Comparison of ENCODE assay signal across 10 mouse cellular contexts in genomic region chr13:104560500-104561114, GRCm38 (mm10).
DNase-seq lines count a peak whose midpoint lies in the region; ATAC-seq lines count a peak whose summit lies in the region.
"Had no signal": no experiment of that assay in that cellular context is flagged by ENCODE, and none has a peak within 500 bp of the region (broad histone marks: within the 10 kb centered on the region; RNA-seq: fewer than 3 reads in every experiment).

No protein-coding gene starts in this region.

- H3K9ac ChIP-seq in forebrain, embryonic 14.5 days (ENCODE audit: low read length), result no peak overlapping the region
- no peak overlapping the region for H3K9ac ChIP-seq in forebrain, embryonic 11.5 days (ENCODE audit: low read length)
- H3K9ac ChIP-seq in kidney, embryonic 16.5 days (replicated peaks; ENCODE audit: low read length), result no peak overlapping the region
- no peak overlapping the region for H3K9ac ChIP-seq in forebrain, embryonic 16.5 days (replicated peaks; ENCODE audit: low read depth, low read length)

- H3K4me1 ChIP-seq in forebrain, embryonic 14.5 days (ENCODE audit: control insufficient read depth, insufficient read depth, low read length), result no peaks in the 10 kb centered on the region
- H3K4me1 ChIP-seq in forebrain, embryonic 11.5 days (replicated peaks; ENCODE audit: control insufficient read depth, insufficient read depth, low read length), result no peaks in the 10 kb centered on the region
- H3K4me1 ChIP-seq in kidney, embryonic 16.5 days (ENCODE audit: insufficient read depth, low read length), result peaks cover 14% of the 10 kb centered on the region
- H3K4me1 ChIP-seq in forebrain, embryonic 16.5 days (replicated peaks; ENCODE audit: control insufficient read depth, insufficient read depth, low read length), result peaks cover 8% of the 10 kb centered on the region; the same call in 1 of the 2 replicates

- no peaks in the 10 kb centered on the region for H3K27me3 ChIP-seq in forebrain, embryonic 14.5 days (replicated peaks; ENCODE audit: control insufficient read depth, insufficient read depth, low read length)
- H3K27me3 ChIP-seq in forebrain, embryonic 11.5 days (ENCODE audit: control insufficient read depth, insufficient read depth, low read length), result no peaks in the 10 kb centered on the region
- no peaks in the 10 kb centered on the region for H3K27me3 ChIP-seq in kidney, embryonic 16.5 days (ENCODE audit: insufficient read depth, low read length)
- no peaks in the 10 kb centered on the region for H3K27me3 ChIP-seq in forebrain, embryonic 16.5 days (replicated peaks; ENCODE audit: control insufficient read depth, insufficient read depth, low read length)

- H3K9me3 ChIP-seq in forebrain, embryonic 14.5 days (replicated peaks; ENCODE audit: control insufficient read depth, low read length), result no peaks in the 10 kb centered on the region
- no peaks in the 10 kb centered on the region for H3K9me3 ChIP-seq in forebrain, embryonic 11.5 days (ENCODE audit: control insufficient read depth, low read length)
- no peaks in the 10 kb centered on the region for H3K9me3 ChIP-seq in kidney, embryonic 16.5 days (ENCODE audit: low read length)
- H3K9me3 ChIP-seq in forebrain, embryonic 16.5 days (ENCODE audit: control insufficient read depth, low read length), result no peaks in the 10 kb centered on the region

- no peak overlapping the region for H3K4me2 ChIP-seq in forebrain, embryonic 14.5 days (ENCODE audit: low read length)
- H3K4me2 ChIP-seq in forebrain, embryonic 11.5 days (ENCODE audit: low read depth, low read length, severe bottlenecking), result no peak overlapping the region
- peak overlapping the region; percentile 21; the same call in 1 of the 2 replicates for H3K4me2 ChIP-seq in kidney, embryonic 16.5 days (replicated peaks; ENCODE audit: low read depth, low read length)
- peak overlapping the region; percentile 21; the same call in 1 of the 2 replicates for H3K4me2 ChIP-seq in forebrain, embryonic 16.5 days (ENCODE audit: low read length)
- H3K4me2 ChIP-seq: liver, embryonic 11.5 days had no signal

- 58% methylated on average over 15 of the region's 15 CpGs for WGBS in forebrain, embryonic 14.5 days
- 79% methylated on average over 15 of the region's 15 CpGs for WGBS in forebrain, embryonic 11.5 days
- 47% methylated on average over 15 of the region's 15 CpGs for WGBS in kidney, embryonic 16.5 days
- WGBS in forebrain, embryonic 16.5 days, result 47% methylated on average over 15 of the region's 15 CpGs

- no peak overlapping the region for H3K27ac ChIP-seq in forebrain, embryonic 14.5 days (ENCODE audit: low read depth, low read length)
- no peak overlapping the region for H3K27ac ChIP-seq in forebrain, embryonic 11.5 days (ENCODE audit: low read depth, low read length)
- peak overlapping the region; percentile 56; the same call in 1 of the 2 replicates for H3K27ac ChIP-seq in kidney, embryonic 16.5 days (ENCODE audit: low read length)
- peak overlapping the region; percentile 31; the same call in 1 of the 2 replicates for H3K27ac ChIP-seq in forebrain, embryonic 16.5 days (ENCODE audit: low read length)

- H3K36me3 ChIP-seq in forebrain, embryonic 14.5 days (ENCODE audit: control insufficient read depth, insufficient read depth, low read length), result no peaks in the 10 kb centered on the region
- no peaks in the 10 kb centered on the region for H3K36me3 ChIP-seq in forebrain, embryonic 11.5 days (ENCODE audit: control insufficient read depth, insufficient read depth, low read length)
- no peaks in the 10 kb centered on the region for H3K36me3 ChIP-seq in kidney, embryonic 16.5 days (ENCODE audit: insufficient read depth, low read length)
- H3K36me3 ChIP-seq in forebrain, embryonic 16.5 days (ENCODE audit: control insufficient read depth, insufficient read depth), result no peaks in the 10 kb centered on the region

- H3K4me3 ChIP-seq in forebrain, embryonic 14.5 days (ENCODE audit: low read depth, low read length), result no peak overlapping the region
- no peak overlapping the region for H3K4me3 ChIP-seq in forebrain, embryonic 11.5 days (ENCODE audit: low read depth, low read length)
- no peak overlapping the region for H3K4me3 ChIP-seq in kidney, embryonic 16.5 days (ENCODE audit: low read length)
- no peak overlapping the region for H3K4me3 ChIP-seq in forebrain, embryonic 16.5 days (replicated peaks; ENCODE audit: low read length)

- ATAC-seq in forebrain, embryonic 14.5 days, result peak; percentile 46; the same call in 1 of the 2 replicates
- no peak for ATAC-seq in forebrain, embryonic 11.5 days (replicated peaks; ENCODE audit: low FRiP score)
- ATAC-seq in kidney, embryonic 16.5 days (ENCODE audit: low FRiP score, low TSS enrichment), result peak; percentile 58
- ATAC-seq in forebrain, embryonic 16.5 days, result peak; percentile 81
- ATAC-seq: activated CD4-positive, CD25-positive, alpha-beta regulatory T cell, adult 4 months had no signal

- DNase-seq in forebrain, embryonic 14.5 days (ENCODE audit: low spot score), result peak; percentile 27
- no peak for DNase-seq in forebrain, embryonic 11.5 days (ENCODE audit: low spot score)
- DNase-seq in kidney, postnatal 36 days, result no peak
- DNase-seq in Muller cell, postnatal 12 days (ENCODE audit: inconsistent ontology term), result peak; percentile 54
- no peak for DNase-seq in layer of hippocampus, adult 9-10 months (ENCODE audit: low spot score)
- no peak for DNase-seq in layer of hippocampus, postnatal 14 days (ENCODE audit: low spot score in 2 of 2)

Comparison
In these comparisons a context has a peak if more than half of its experiments do, and no peak if none do; other contexts are left out.
1. DNase-seq: peak in forebrain, embryonic 14.5 days (single experiment) and Muller cell, postnatal 12 days (single experiment); none in forebrain, embryonic 11.5 days (single experiment), kidney, postnatal 36 days (0 of 2), layer of hippocampus, adult 9-10 months (single experiment) and layer of hippocampus, postnatal 14 days (0 of 2).
2. H3K27ac ChIP-seq: peak in kidney, embryonic 16.5 days (single experiment) and forebrain, embryonic 16.5 days (single experiment); none in forebrain, embryonic 14.5 days (single experiment) and forebrain, embryonic 11.5 days (single experiment).
3. H3K4me2 ChIP-seq: peak in kidney, embryonic 16.5 days (single experiment) and forebrain, embryonic 16.5 days (single experiment); none in forebrain, embryonic 14.5 days (single experiment) and forebrain, embryonic 11.5 days (single experiment).